Mouse (Mus musculus) right cerebral cortex, adult 2 months (tissue): Measurements from ENCODE around the gene Slc30a2.
"Not testable (repeated sequence)": the region's sequence is repeated elsewhere in the genome, so short reads cannot be mapped to it uniquely, and the experiment has no call there.

ENCODE experiments used
- DNase-seq, 2 experiments: peaks; one replicate each; pipeline ENCODE4 v3.0.0; 2021 to 2022; ENCODE audit warnings: low spot score in 2 of 2

Slc30a2 gene

DNA sequence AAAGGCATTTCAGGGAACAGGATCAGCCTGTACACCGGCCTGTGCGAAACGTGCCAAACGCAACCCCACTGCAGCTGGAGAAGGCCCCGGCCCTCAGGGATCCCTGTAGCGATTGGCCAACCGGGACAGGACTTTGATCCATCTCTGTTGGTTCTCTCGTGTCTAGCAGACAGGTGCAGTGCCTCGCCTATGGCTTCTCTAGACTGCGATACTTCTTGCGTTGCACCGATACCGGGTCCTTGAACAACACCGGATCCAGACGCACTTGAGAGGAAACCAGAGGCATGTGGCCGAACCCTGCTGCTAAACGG, 14.4 kb downstream of the Slc30a2 start:
- no peak for DNase-seq

DNA sequence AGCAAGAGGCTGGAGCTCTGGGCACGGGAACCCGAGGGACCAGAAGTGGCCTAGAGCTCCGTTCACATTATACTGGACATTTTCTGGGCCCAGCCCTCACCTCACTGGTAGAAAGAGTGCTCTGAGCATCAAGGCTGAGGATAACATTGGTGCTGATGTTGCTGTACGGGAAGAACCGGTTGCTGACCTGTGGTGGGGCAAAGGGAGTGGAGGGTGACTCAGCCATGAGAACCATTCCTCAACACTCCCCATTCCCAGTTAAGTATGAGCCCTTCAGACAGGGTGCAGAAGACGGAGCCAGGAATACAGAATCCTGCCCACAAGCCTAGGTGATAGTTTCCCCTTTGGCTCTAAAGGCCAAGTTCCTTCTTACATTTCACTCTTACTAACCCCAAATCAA, 16.7 kb downstream of the Slc30a2 start:
- DNase-seq = no peak

GRCm38 (mm10) chr4:134361215-134361614, 18.2 kb downstream of the Slc30a2 start:
- no peak for DNase-seq

GRCm38 (mm10) chr4:134362124-134362523, 19.1 kb downstream of the Slc30a2 start:
- DNase-seq = no peak

DNA sequence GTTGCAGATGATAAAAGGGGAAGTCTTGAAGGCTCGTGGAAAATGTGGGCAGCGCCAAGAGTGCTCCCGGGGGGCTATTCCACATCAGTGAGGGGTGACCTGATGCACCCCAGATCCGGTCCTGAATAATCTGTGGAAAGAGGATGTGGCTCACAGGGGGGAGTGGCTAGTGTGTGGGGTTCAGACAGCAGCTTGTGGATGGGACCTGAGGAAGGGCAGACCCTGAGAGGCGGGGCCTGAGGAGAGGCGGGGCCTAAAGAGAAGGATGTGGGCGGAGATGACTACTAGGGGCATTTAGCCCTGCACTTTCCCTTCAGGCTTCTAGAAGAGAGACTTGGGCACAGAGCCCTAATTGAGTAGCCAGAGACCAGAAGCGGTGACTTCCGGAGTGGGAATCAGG, 19.6 kb downstream of the Slc30a2 start:
- DNase-seq = no peak

DNA sequence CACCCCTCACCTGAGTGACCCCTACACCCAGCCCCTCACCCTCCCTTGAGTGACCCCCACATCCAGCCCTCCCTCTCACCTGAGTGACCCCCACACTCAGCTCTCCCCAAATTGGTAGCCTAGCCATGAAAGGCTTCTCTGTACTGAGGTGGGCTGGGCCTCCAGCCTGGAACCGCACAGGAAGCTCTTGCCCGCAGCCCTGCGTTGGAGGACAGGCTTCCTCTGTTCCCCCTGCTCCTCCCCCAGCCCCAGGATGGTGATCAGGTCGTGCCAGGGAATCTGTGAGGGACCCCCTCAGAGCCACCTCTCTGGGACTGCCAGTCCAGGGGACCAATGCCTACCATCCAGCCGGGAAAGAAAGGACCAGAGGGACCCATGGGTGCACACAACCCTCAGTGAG, 22.3 kb downstream of the Slc30a2 start:
- DNase-seq = no peak

DNA sequence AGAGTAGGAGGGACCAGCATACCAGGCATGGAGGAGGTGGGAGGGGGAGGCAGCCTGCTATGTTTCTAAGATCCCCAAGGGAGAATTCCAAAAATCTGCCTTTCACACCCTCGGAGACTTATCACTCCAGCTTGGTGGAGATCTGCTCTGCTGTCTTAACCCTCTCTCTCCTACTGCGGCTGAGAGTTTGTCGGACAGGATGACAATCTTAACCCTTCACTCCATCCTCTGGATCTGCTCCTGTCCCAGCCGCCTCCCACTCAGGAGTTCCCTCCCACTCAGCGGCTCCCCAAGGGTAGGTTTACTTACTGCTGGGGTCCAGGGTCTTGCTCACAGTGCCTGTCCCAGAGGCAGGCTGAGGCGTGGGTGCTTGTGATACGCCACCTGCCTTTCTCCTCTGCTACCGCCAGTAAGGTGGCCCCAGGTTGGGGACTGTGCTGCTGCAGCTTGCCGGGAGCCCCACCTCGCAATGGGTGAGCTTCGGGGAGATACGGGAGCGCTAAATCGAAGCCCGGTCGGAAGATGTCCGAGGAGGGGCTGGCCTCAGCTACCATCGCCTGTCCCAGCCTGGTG, 27.8 kb downstream of the Slc30a2 start:
- DNase-seq = peak; percentile 79 to 80

DNA sequence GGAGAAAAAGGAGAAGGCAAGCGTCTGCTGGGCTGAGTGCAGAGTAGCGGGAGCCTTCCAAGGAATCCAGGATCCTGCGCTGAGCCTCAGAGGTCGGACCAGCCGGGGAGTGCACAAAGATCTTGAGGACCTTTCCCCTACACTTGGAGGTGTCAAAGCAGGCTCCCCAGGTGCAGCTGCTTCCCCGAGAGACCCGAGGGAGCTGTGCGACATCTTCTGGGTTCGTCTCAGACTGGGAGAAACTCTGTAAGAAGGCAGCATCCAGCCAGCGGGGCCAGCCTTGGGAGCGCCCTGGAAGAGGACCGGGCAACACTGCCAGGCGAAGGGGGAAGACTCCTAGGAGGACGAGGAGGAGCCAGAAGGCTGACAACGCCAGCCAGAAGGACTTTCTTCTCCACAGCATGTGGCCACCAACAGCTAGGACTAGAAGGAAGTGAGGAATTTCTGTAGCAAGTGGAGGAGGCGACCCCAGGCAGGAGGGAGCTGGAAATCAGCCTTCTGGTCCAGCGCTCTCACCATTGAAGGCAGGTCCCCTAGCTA, 28.4 kb downstream of the Slc30a2 start:
- DNase-seq = no peak

- DNase-seq = peak; percentile 86 to 89
Measured at GRCm38 (mm10) chr4:134372294-134372747, 29.3 kb downstream of the Slc30a2 start.

DNA sequence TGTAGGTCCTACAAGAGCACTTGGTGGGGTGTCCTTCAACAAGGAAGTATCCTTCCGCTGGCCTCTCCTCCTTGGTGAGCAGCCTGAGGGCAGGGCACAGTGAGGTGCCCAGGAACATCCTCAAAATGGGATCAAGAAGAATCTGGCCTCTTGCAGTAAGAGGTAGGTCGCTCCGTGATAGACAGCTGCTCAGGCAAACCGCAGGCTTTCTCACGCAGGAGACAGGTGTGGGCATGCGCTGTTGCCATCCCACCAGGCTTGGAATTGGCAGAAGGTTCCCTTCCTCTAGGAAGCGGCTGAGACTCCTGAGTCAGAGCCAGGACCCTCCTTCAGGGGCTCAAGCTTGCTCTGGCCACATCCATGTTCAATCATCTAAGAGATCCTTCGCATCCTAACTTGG, 30.3 kb downstream of the Slc30a2 start:
- DNase-seq = no peak

GRCm38 (mm10) chr4:134374306-134374705, 31.3 kb downstream of the Slc30a2 start:
- no peak for DNase-seq

- no peak for DNase-seq
Measured at GRCm38 (mm10) chr4:134378089-134378615, 35.2 kb downstream of the Slc30a2 start.

GRCm38 (mm10) chr4:134379510-134379909, 36.5 kb downstream of the Slc30a2 start:
- DNase-seq = no peak

DNA sequence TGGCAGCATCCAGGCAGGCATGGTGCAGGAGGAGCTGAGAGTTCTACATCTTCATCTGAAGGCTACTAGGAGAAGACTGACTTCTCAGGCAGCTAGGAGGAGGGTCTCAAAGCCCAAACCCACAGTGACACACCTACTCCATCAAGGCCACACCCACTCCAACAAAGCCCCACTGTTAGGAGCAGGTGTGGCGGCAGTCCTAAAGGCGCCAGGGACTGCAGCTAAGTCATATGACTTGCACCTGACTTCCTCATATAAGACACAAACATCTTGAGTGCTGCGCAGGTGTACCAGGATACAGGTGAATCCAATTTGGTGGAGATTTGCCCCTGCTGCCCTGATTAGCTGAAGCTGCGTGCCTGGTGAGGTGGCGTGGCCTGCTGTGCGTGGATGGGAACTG, 40.8 kb downstream of the Slc30a2 start, which contains the start of gene Extl1:
Extl1 (minus strand) TSS at position 101 of the 400 bp plus-strand sequence.
- not testable (repeated sequence) for DNase-seq

DNA sequence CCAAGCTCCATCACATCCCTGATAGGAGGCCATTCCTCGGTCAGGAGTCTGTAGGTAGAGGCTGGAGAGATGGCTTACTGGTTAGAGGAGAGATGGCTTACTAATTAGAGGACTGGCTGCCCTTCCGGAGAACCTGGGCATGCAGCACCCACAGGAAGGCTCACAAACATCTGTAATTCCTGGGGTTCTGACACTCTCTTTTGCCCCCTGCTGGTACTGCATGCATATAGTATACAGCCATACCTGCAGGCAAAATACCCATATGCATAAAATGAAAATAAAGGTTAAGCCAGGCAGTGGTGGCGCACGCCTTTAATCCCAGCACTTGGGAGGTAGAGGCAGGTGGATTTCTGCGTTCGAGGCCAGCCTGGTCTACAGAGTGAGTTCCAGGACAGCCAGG, 44.3 kb downstream of the Slc30a2 start:
- DNase-seq = no peak

DNA sequence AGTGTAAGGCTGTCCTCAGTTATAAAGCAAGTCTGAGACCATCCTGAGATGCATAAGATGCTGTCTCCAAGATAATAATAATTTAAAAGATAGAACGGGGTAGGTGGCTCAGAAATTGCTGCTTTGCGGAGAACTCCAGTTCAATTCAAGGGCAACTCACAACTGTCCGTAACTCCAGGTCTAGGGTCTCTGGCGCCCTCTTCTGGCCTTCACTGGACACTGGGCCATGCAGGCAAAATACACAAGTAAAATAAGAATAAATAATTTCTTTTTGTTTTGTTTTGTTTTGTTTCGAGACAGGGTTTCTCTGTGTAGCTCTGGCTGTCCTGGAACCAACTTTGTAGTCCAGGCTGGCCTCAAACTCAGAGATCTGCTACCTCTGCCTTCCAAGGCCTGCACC, 45.4 kb downstream of the Slc30a2 start:
- no peak for DNase-seq

- no peak for DNase-seq
Measured at GRCm38 (mm10) chr4:134391636-134392035, 48.7 kb downstream of the Slc30a2 start.

- DNase-seq = no peak
Measured at GRCm38 (mm10) chr4:134392595-134392994, 49.6 kb downstream of the Slc30a2 start.

GRCm38 (mm10) chr4:134393026-134393425, 50.0 kb downstream of the Slc30a2 start:
- DNase-seq = no peak

DNA sequence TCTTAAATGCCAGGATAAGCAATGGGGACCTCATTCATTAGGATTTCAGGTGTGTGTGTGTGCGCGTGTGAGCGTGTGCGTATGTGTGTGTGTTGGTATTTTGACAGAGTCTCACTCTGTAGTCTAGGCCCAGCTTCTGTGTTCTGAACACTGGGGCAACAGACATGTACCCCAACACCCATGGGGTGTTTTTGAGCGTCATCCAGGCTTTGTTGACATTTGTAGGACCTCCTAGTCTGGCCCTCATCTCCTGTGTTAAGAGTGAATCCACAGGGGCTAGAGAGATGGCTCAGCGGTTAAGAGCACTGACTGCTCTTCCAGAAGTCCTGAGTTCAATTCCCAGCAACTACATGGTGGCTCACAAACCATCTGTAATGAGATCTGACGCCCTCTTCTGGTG, 52.2 kb downstream of the Slc30a2 start:
- DNase-seq = no peak

DNA sequence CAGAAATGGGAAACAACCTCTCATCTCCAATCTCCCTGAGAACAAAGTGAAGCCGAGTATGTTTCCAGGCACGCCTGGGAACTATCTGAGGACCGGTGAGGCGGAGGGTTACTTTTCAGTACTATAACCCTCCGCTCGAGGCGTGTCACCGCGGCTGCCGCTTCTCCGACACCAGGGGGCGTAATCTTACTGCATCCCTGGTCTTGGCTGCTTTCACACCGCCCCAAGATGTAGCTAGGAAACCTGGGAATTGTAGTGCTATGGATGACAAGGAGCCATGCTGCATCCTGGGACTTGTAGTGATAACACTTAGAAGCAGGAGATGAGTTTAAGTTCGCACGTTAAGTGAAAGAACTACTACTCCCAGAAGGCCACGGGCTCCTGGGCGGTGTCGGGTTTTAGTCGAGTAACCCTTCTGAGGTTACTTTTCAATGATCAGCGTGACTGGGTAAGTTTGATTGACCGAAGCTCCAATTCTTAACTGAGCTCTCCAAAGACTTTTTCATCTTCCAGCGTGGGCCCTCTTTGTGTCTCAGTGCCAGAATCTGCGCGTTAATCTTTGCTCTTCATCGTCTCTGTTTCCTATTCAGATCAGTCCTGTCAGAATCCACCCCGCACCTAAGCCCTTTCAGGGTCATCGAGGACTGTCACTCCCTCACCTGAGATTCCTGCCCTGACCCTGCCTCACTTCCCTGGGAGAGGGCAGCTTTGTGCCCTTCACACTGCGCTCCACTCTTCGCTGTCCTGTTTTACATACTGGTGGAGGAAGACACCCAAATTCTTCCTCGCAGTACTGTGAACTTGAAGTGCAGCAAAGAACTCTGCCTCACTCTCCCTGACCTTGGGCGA, 53.2 kb downstream of the Slc30a2 start, which contains the start of gene Pafah2:
Pafah2 (plus strand) TSS at position 344 of the 849 bp plus-strand sequence.
- DNase-seq = peak; percentile 95 to 96

- no peak for DNase-seq
Measured at GRCm38 (mm10) chr4:134397121-134397520, 54.1 kb downstream of the Slc30a2 start.

- no peak for DNase-seq
Measured at GRCm38 (mm10) chr4:134397732-134398131, 54.8 kb downstream of the Slc30a2 start.
